Mouse (Mus musculus) limb, embryonic 13.5 days (tissue): ENCODE data around the gene Ahsa1. TPM values are rescaled to one million over a fixed set of nuclear protein-coding genes. Genes with fewer than 3 reads are reported as not detected.

ENCODE experiments used
- ATAC-seq: fragments of 200-750 bp; cut with Nextera tagmentation; 2 replicates; pipeline ENCODE4 v1.8.0; 2017; ENCODE audit warnings: low read depth, moderate number of reproducible peaks, moderate TSS enrichment; ENCODE audit not compliant: low FRiP score
- H3K27ac ChIP-seq: fragments of 300-500 bp; sonication (generic); 2 replicates; pipeline ENCODE4 v1.5.1; 2015; ENCODE audit warnings: inconsistent platforms, mild to moderate bottlenecking, moderate library complexity
- H3K27me3 ChIP-seq: fragments of 300-500 bp; sonication (generic); 2 replicates; pipeline ENCODE4 v1.6.1; 2015; ENCODE audit warnings: mild to moderate bottlenecking, inconsistent platforms
- H3K36me3 ChIP-seq: fragments of 300-500 bp; sonication (generic); 2 replicates; pipeline ENCODE4 v1.6.1; 2015; ENCODE audit warnings: inconsistent platforms, mild to moderate bottlenecking, moderate library complexity
- H3K4me1 ChIP-seq: fragments of 300-500 bp; sonication (generic); 2 replicates; pipeline ENCODE4 v1.6.1; 2015; ENCODE audit warnings: inconsistent platforms
- H3K4me2 ChIP-seq: fragments of 300-500 bp; sonication (generic); replicated peaks from 2 replicates; pipeline ENCODE4 v1.6.1; 2015; ENCODE audit warnings: inconsistent platforms, mild to moderate bottlenecking, moderate library complexity
- H3K4me3 ChIP-seq: fragments of 300-500 bp; sonication (generic); 2 replicates; pipeline ENCODE4 v1.5.1; 2015; ENCODE audit warnings: moderate library complexity, mild to moderate bottlenecking, inconsistent platforms
- H3K9ac ChIP-seq: fragments of 300-500 bp; sonication (generic); 2 replicates; pipeline ENCODE4 v1.6.1; 2015; ENCODE audit warnings: mild to moderate bottlenecking, inconsistent platforms
- H3K9me3 ChIP-seq: fragments of 300-500 bp; sonication (generic); 2 replicates; pipeline ENCODE4 v1.6.1; 2016; ENCODE audit warnings: inconsistent platforms
- WGBS: fragments of 180-500 bp; shearing (Covaris S2); methylation state at CpG from one replicate; pipeline ENCODE4 v1.1.7; 2015; 5-methylcytosine and 5-hydroxymethylcytosine counted together
- polyA plus RNA-seq: library from polyadenylated mRNA; unstranded; fragments of >200 nt; fragmentation: Nextera tagmentation; extraction: Ambion mirVana; gene quantifications from 2 replicates; pipeline ENCODE4 v1.2.1, GENCODE M21; 2015

Gene Ahsa1
- polyA plus RNA-seq, result 218 and 223 TPM in 2 replicates

- H3K9me3 ChIP-seq, result no peaks in the 10 kb centered on the region
- H3K36me3 ChIP-seq, result peaks cover 47% of the 10 kb centered on the region
- ATAC-seq, result peak; percentile 98
- H3K9ac ChIP-seq, result peak within 1 kb of the TSS; percentile 92
- peak within 1 kb of the TSS; percentile 91 for H3K27ac ChIP-seq
- H3K4me1 ChIP-seq, result peaks cover 16% of the 10 kb centered on the region
- peak within 1 kb of the TSS; percentile 85 for H3K4me2 ChIP-seq
- WGBS, result under 1% methylated on average over 31 of the region's 31 CpGs
- peak within 1 kb of the TSS; percentile 90 for H3K4me3 ChIP-seq
- no peaks in the 10 kb centered on the region for H3K27me3 ChIP-seq
These were observed at the start of gene Ahsa1, which contains the start of gene Vipas39 for GRCm38 (mm10) chr12:87266108-87266826. Gene Ahsa1, plus strand, starts transcription at chr12:87266479. Gene Vipas39, minus strand, starts transcription at chr12:87266256.

- Histone ChIP-seq H3K4me1 (0 out of 2 replicates have a peak, but pooled peaks cover 4% of the 10 kb centered on the region), H3K36me3 (no peaks in the 10 kb centered on the region), H3K4me3 (no peak overlapping the region), H3K9ac (no peak overlapping the region), H3K27ac (no peak overlapping the region), H3K27me3 (no peaks in the 10 kb centered on the region), H3K9me3 (no peaks in the 10 kb centered on the region), H3K4me2 (no peak overlapping the region)
- ATAC-seq, result no peak
These were observed 48.7 kb upstream of the Ahsa1 start for GRCm38 (mm10) chr12:87217596-87217995.

GRCm38 (mm10) chr12:87219362-87219761 is 46.9 kb upstream of the Ahsa1 start:
- Histone ChIP-seq H3K4me1 (0 out of 2 replicates have a peak, but pooled peaks cover 4% of the 10 kb centered on the region), H3K4me3 (no peak overlapping the region), H3K36me3 (no peaks in the 10 kb centered on the region), H3K9ac (no peak overlapping the region), H3K9me3 (no peaks in the 10 kb centered on the region), H3K27me3 (no peaks in the 10 kb centered on the region), H3K27ac (no peak overlapping the region), H3K4me2 (no peak overlapping the region)
- ATAC-seq, result no peak; the same call in 1 of the 2 replicates
- 62% methylated on average over 7 of the region's 7 CpGs for WGBS

- Histone ChIP-seq H3K9ac (no peak overlapping the region), H3K4me3 (no peak overlapping the region), H3K9me3 (0 out of 2 replicates have a peak, but pooled peaks cover 3% of the 10 kb centered on the region), H3K27me3 (no peaks in the 10 kb centered on the region), H3K36me3 (peaks cover 5% of the 10 kb centered on the region; the same call in 1 of the 2 replicates), H3K27ac (no peak overlapping the region), H3K4me2 (no peak overlapping the region), H3K4me1 (no peaks in the 10 kb centered on the region)
- 71% methylated on average over 10 of the region's 10 CpGs for WGBS
- no peak for ATAC-seq
These were observed 41.3 kb upstream of the Ahsa1 start for GRCm38 (mm10) chr12:87224950-87225349.

GRCm38 (mm10) chr12:87226801-87227200 is 39.5 kb upstream of the Ahsa1 start:
- Histone ChIP-seq H3K9me3 (0 out of 2 replicates have a peak, but pooled peaks cover 3% of the 10 kb centered on the region), H3K36me3 (peaks cover 5% of the 10 kb centered on the region; the same call in 1 of the 2 replicates), H3K27ac (no peak overlapping the region), H3K4me3 (no peak overlapping the region), H3K27me3 (no peaks in the 10 kb centered on the region), H3K9ac (no peak overlapping the region), H3K4me2 (no peak overlapping the region), H3K4me1 (no peaks in the 10 kb centered on the region)
- no peak for ATAC-seq
- WGBS, result 74% methylated on average over 7 of the region's 7 CpGs

GRCm38 (mm10) chr12:87229633-87230032 is 36.6 kb upstream of the Ahsa1 start:
- Histone ChIP-seq H3K4me1 (no peaks in the 10 kb centered on the region), H3K27me3 (no peaks in the 10 kb centered on the region), H3K4me2 (no peak overlapping the region), H3K9me3 (0 out of 2 replicates have a peak, but pooled peaks cover 3% of the 10 kb centered on the region), H3K27ac (no peak overlapping the region), H3K9ac (no peak overlapping the region), H3K4me3 (no peak overlapping the region), H3K36me3 (peaks cover 5% of the 10 kb centered on the region; the same call in 1 of the 2 replicates)
- WGBS, result 86% methylated on average over 2 of the region's 2 CpGs
- ATAC-seq, result no peak

GRCm38 (mm10) chr12:87230379-87230895 is 35.8 kb upstream of the Ahsa1 start:
- Histone ChIP-seq H3K4me3 (no peak overlapping the region), H3K4me1 (no peaks in the 10 kb centered on the region), H3K27me3 (no peaks in the 10 kb centered on the region), H3K9me3 (0 out of 2 replicates have a peak, but pooled peaks cover 3% of the 10 kb centered on the region), H3K36me3 (peaks cover 5% of the 10 kb centered on the region; the same call in 1 of the 2 replicates), H3K27ac (no peak overlapping the region), H3K4me2 (no peak overlapping the region), H3K9ac (no peak overlapping the region)
- no peak for ATAC-seq

- Histone ChIP-seq H3K27me3 (no peaks in the 10 kb centered on the region), H3K36me3 (peaks cover 42% of the 10 kb centered on the region), H3K4me2 (no peak overlapping the region), H3K4me3 (no peak overlapping the region), H3K27ac (no peak overlapping the region), H3K4me1 (no peaks in the 10 kb centered on the region), H3K9ac (no peak overlapping the region), H3K9me3 (no peaks in the 10 kb centered on the region)
- ATAC-seq, result no peak
- WGBS, result 83% methylated on average over 5 of the region's 5 CpGs
These were observed 29.3 kb upstream of the Ahsa1 start for GRCm38 (mm10) chr12:87236882-87237483.

GRCm38 (mm10) chr12:87238632-87239031 is 27.6 kb upstream of the Ahsa1 start, which contains the start of gene Noxred1:
Gene Noxred1, minus strand, starts transcription at chr12:87238732.
- Histone ChIP-seq H3K4me1 (no peaks in the 10 kb centered on the region), H3K36me3 (peaks cover 52% of the 10 kb centered on the region), H3K9me3 (no peaks in the 10 kb centered on the region), H3K4me2 (no peak within 1 kb of the TSS), H3K27me3 (no peaks in the 10 kb centered on the region), H3K27ac (no peak within 1 kb of the TSS), H3K4me3 (no peak within 1 kb of the TSS), H3K9ac (no peak within 1 kb of the TSS)
- WGBS, result 90% methylated on average over 1 of the region's 1 CpGs
- ATAC-seq, result no peak

- no peaks in the 10 kb centered on the region for H3K4me1 ChIP-seq
- no peak overlapping the region for H3K4me2 ChIP-seq
- no peak overlapping the region for H3K27ac ChIP-seq
- no peak overlapping the region for H3K4me3 ChIP-seq
- H3K27me3 ChIP-seq, result no peaks in the 10 kb centered on the region
- 89% methylated on average over 6 of the region's 6 CpGs for WGBS
- no peak overlapping the region for H3K9ac ChIP-seq
- no peak for ATAC-seq
- no peaks in the 10 kb centered on the region for H3K9me3 ChIP-seq
- H3K36me3 ChIP-seq, result peaks cover 90% of the 10 kb centered on the region
These were observed 16.1 kb upstream of the Ahsa1 start for GRCm38 (mm10) chr12:87250161-87250560.

- Histone ChIP-seq H3K4me3 (no peak overlapping the region), H3K9me3 (no peaks in the 10 kb centered on the region), H3K27me3 (no peaks in the 10 kb centered on the region), H3K9ac (no peak overlapping the region), H3K27ac (no peak overlapping the region), H3K4me1 (no peaks in the 10 kb centered on the region), H3K4me2 (no peak overlapping the region), H3K36me3 (peaks cover 94% of the 10 kb centered on the region)
- WGBS, result 95% methylated on average over 6 of the region's 6 CpGs
- no peak for ATAC-seq
These were observed 12.4 kb upstream of the Ahsa1 start for GRCm38 (mm10) chr12:87253878-87254277.

- Histone ChIP-seq H3K9me3 (no peaks in the 10 kb centered on the region), H3K4me2 (no peak overlapping the region), H3K4me3 (no peak overlapping the region), H3K36me3 (peaks cover 92% of the 10 kb centered on the region), H3K27ac (no peak overlapping the region), H3K27me3 (no peaks in the 10 kb centered on the region), H3K9ac (no peak overlapping the region), H3K4me1 (no peaks in the 10 kb centered on the region)
- ATAC-seq, result no peak
- WGBS, result 95% methylated on average over 5 of the region's 5 CpGs
These were observed 9.7 kb upstream of the Ahsa1 start for GRCm38 (mm10) chr12:87256629-87257028.
